In genomic region chr4:131039686-131040085, GRCm38 (mm10) we compare ENCODE assay signal across 11 mouse cellular contexts.
"Had no signal": no experiment of that assay in that cellular context is flagged by ENCODE, and none has a peak within 500 bp of the region (broad histone marks: within the 10 kb centered on the region; RNA-seq: fewer than 3 reads in every experiment).

No protein-coding gene starts in this region.

- H3K27me3 ChIP-seq: liver, embryonic 13.5 days; stomach, embryonic 15.5 days had no signal

- H3K4me1 ChIP-seq: liver, embryonic 13.5 days; stomach, embryonic 15.5 days had no signal

- H3K9ac ChIP-seq: liver, embryonic 13.5 days; stomach, embryonic 15.5 days had no signal

- H3K4me2 ChIP-seq: liver, embryonic 13.5 days; midbrain, embryonic 11.5 days; stomach, embryonic 15.5 days had no signal

- H3K4me3 ChIP-seq: liver, embryonic 13.5 days; stomach, embryonic 15.5 days had no signal

- H3K36me3 ChIP-seq: liver, embryonic 13.5 days; stomach, embryonic 15.5 days had no signal

- H3K27ac ChIP-seq: kidney, postnatal 0 days; liver, embryonic 13.5 days; stomach, embryonic 15.5 days had no signal

- DNase-seq: liver, embryonic 13.5 days; lung, adult 2 months; lung, postnatal 14 days; lung, postnatal 4 days; midbrain, embryonic 14.5 days; right cerebral cortex, postnatal 25 days; spleen, adult 18-20 months; thymus, postnatal 25 days had no signal

- H3K9me3 ChIP-seq: liver, embryonic 13.5 days; stomach, embryonic 15.5 days had no signal
